Comparison of ENCODE assay signal across 22 mouse cellular contexts in the genomic region with DNA sequence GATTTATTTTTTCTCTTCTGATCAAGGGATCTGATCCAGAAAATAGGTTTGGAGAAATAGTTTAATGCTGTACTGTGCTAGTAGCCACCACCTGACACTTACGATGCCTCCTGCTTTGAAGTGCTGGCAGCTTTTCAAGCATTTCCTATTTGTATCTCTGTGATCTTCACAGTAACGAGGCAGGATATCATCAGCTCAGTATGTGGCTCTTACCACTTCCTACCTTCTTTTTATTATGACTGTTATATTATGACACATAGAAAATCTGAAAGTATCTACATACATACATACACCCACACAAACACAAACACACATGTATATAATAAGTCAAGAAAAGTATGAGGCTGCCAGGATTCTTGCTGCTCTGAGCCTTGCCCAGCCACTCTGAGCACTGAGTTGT.
A peak's percentile ranks its signal among the peaks of the same experiment; 100 is the strongest.
DNase-seq lines count a peak whose midpoint lies in the region; ATAC-seq lines count a peak whose summit lies in the region.
"Had no signal": no experiment of that assay in that cellular context is flagged by ENCODE, and none has a peak within 500 bp of the region (broad histone marks: within the 10 kb centered on the region; RNA-seq: fewer than 3 reads in every experiment).

No protein-coding gene starts in this region.

- peak; percentile 33 for DNase-seq in thymus, postnatal 14 days
- no peak for DNase-seq in thymus, adult 18-20 months
- DNase-seq in T-cell, adult 2 months (ENCODE audit: low spot score): peak; percentile 81
- DNase-seq in Muller cell, postnatal 12 days (ENCODE audit: inconsistent ontology term): no peak
- no peak for DNase-seq in kidney, postnatal 36 days
- no peak for DNase-seq in adrenal gland, adult 2 months
- DNase-seq: adrenal gland, postnatal 36 days; cerebellum, adult 2 months; cerebellum, postnatal 25 days; gastrocnemius, postnatal 10 days; heart, postnatal 14 days; kidney, adult 8-10 months; layer of hippocampus, postnatal 36 days; liver, embryonic 13.5 days; lung, adult 18-20 months; right cerebral cortex, postnatal 25 days; spleen, adult 18-20 months had no signal

- peak; percentile 67 for ATAC-seq in megakaryocyte, adult 5-6 weeks (ENCODE audit: poor library complexity, severe bottlenecking)
- ATAC-seq: forebrain, embryonic 13.5 days; intestine, embryonic 15.5 days; lung, postnatal 0 days; midbrain, embryonic 15.5 days had no signal

Comparison
In these comparisons a context has a peak if more than half of its experiments do, and no peak if none do; other contexts are left out.
1. DNase-seq: peak in thymus, postnatal 14 days (single experiment) and T-cell, adult 2 months (single experiment); none in thymus, adult 18-20 months (0 of 2), Muller cell, postnatal 12 days (single experiment), kidney, postnatal 36 days (0 of 2) and adrenal gland, adult 2 months (single experiment).